Mouse (Mus musculus) E14TG2a.4 (cell line): Measurements from ENCODE around the gene Gm28047.

Experiments
- CTCF ChIP-seq: conservative IDR thresholded peaks from 2 replicates; pipeline ENCODE4 v1.5.1; 2014; ENCODE audit warnings: low read length
- NANOG ChIP-seq: IDR thresholded peaks from 2 replicates; pipeline ENCODE4 v1.6.1; 2014; ENCODE audit warnings: borderline replicate concordance, low read length, mixed read lengths

DNA sequence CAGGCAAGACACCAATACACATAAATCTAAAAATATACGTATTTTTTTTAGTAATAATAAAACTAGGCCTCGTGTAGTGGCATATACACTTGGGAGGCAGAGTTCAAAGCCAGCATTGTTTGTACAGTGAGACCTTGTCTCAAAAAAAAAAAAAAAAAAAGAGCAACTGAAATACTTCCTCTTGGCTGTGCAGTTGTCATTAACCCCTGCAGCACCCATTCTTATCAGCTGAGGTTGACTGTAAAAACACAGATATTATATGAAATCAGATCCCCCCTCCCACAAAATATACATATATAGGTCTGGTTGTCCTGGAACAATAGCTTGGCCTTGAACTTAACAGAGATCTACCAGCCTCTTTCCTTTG, 118.4 kb downstream of the Gm28047 start:
- no peak for TF ChIP-seq CTCF
- no peak for TF ChIP-seq NANOG
